Mouse (Mus musculus) spleen, adult 2 months (tissue): ENCODE measurements around the gene Hist3h2ba. TPM values are rescaled to one million over a fixed set of nuclear protein-coding genes. Genes with fewer than 3 reads are reported as not detected.

Source experiments
- DNase-seq, 2 experiments: peaks; one replicate each; pipeline versions ENCODE4 v3.0.0 to v3.0.0-alpha.2; 2012 to 2021; ENCODE audit warnings: low spot score in 2 of 2, low read depth in 1 of 2
- H3K27ac ChIP-seq: fragments of 200-500 bp; 2 replicates; pipeline ENCODE4 v1.5.1; 2012; ENCODE audit warnings: low read length, inconsistent platforms; ENCODE audit not compliant: insufficient read depth
- H3K27me3 ChIP-seq: fragments of 200-500 bp; 2 replicates; pipeline ENCODE4 v1.6.1; 2012; ENCODE audit warnings: mild to moderate bottlenecking, moderate library complexity, low read length, inconsistent platforms; ENCODE audit not compliant: control insufficient read depth, insufficient read depth
- H3K36me3 ChIP-seq: fragments of 200-500 bp; 2 replicates; pipeline ENCODE4 v1.6.1; 2012; ENCODE audit warnings: mild to moderate bottlenecking, low read length, inconsistent platforms; ENCODE audit not compliant: control insufficient read depth, insufficient read depth
- H3K4me1 ChIP-seq: fragments of 200-500 bp; 2 replicates; pipeline ENCODE4 v1.6.1; 2011; ENCODE audit warnings: inconsistent platforms; ENCODE audit not compliant: control insufficient read depth, insufficient read depth, insufficient read length
- H3K4me3 ChIP-seq: fragments of 200-500 bp; 2 replicates; pipeline ENCODE4 v1.5.1; 2011; ENCODE audit warnings: mild to moderate bottlenecking, inconsistent platforms; ENCODE audit not compliant: insufficient read depth, insufficient read length; ENCODE audit errors: extremely low read depth
- CTCF ChIP-seq: fragments of 200-500 bp; IDR thresholded peaks from 2 replicates; pipeline ENCODE4 v1.5.1; 2011; ENCODE audit warnings: mild to moderate bottlenecking, inconsistent platforms; ENCODE audit not compliant: insufficient read depth, insufficient read length, insufficient replicate concordance; ENCODE audit errors: extremely low read depth
- POLR2A ChIP-seq: fragments of 200-500 bp; IDR thresholded peaks from 2 replicates; pipeline ENCODE4 v1.6.1; 2011; ENCODE audit warnings: low read depth, low read length, inconsistent platforms
- WGBS: fragments of 180-500 bp; shearing (Covaris S2); methylation state at CpG from one replicate; pipeline ENCODE4 v1.1.7; 2018; 5-methylcytosine and 5-hydroxymethylcytosine counted together
- polyA plus RNA-seq: library from polyadenylated mRNA; depleted of rRNA; stranded (reverse); fragments of >200 nt; gene quantifications from 2 replicates; pipeline ENCODE4 v1.2.3, GENCODE M21; 2012

The Hist3h2ba gene
- polyA plus RNA-seq, 1 experiment, result 13.2 TPM

DNA sequence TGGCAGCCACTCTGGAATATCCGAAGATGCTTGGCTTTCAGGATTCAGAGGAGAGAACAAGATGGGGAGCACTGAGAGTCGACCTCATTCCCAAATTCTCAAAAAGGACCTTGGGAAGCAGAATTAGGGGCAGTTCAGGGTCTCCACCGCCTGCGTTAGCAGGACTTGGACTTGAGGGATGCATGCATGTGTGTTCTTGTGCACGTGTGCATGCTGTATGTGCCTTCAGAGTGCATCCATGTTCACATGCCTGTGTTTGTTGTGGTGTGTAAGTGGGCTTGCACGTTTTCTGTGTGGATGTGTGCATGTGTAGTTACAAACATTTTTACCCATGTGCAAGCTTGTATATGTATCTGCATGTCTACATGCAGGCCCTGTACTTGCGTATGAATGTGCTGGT lies 15.5 kb downstream of the Hist3h2ba start:
- no peak for TF ChIP-seq CTCF
- TF ChIP-seq POLR2A, result no peak
- no peak overlapping the region for H3K27ac ChIP-seq
- no peaks in the 10 kb centered on the region for H3K36me3 ChIP-seq
- no peaks in the 10 kb centered on the region for H3K27me3 ChIP-seq
- 91% methylated on average over 7 of the region's 7 CpGs for WGBS
- H3K4me3 ChIP-seq, result no peak overlapping the region
- H3K4me1 ChIP-seq, result peaks cover 4% of the 10 kb centered on the region; the same call in 1 of the 2 replicates
- no peak for DNase-seq

- WGBS, result 59% methylated on average over 12 of the region's 12 CpGs
- TF ChIP-seq CTCF, result no peak
- TF ChIP-seq POLR2A, result no peak
- Histone ChIP-seq H3K36me3 (no peaks in the 10 kb centered on the region), H3K27ac (no peak overlapping the region), H3K4me1 (no peaks in the 10 kb centered on the region), H3K4me3 (no peak overlapping the region), H3K27me3 (no peaks in the 10 kb centered on the region)
- DNase-seq, result no peak
Measured at GRCm38 (mm10) chr11:58965001-58965760, 16.5 kb downstream of the Hist3h2ba start.

- no peak for DNase-seq
Measured at GRCm38 (mm10) chr11:58967346-58967745, 18.6 kb downstream of the Hist3h2ba start.

DNA sequence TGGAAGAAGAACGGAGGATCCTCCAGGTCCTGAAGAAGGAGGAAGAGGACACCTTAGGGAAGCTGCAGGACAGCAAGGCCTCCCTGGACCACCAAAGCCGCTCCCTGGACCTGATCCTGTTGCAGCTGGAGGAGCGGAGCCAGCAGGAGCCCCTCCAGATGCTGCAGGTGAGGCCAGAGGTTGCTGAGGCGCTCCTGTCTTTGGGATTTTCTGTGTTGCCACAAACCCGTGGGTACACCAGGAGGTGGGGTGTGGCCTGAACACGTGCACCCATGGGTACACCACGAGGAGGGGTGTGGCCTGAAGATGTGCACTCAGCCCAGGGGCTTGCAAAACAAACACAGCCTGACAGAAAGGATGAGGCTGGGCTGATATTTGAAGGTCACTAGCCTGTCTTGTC lies 19.8 kb downstream of the Hist3h2ba start:
- WGBS, result 60% methylated on average over 7 of the region's 7 CpGs
- Histone ChIP-seq H3K27me3 (no peaks in the 10 kb centered on the region), H3K4me3 (no peak overlapping the region), H3K27ac (no peak overlapping the region), H3K36me3 (peaks cover 6% of the 10 kb centered on the region), H3K4me1 (no peaks in the 10 kb centered on the region)
- TF ChIP-seq POLR2A (no peak), CTCF (no peak)
- no peak for DNase-seq

More at GRCm38 (mm10) chr11:58967346-58967745, 18.6 kb downstream of the Hist3h2ba start:
- H3K4me1 ChIP-seq, result no peaks in the 10 kb centered on the region
- peaks cover 4% of the 10 kb centered on the region for H3K36me3 ChIP-seq
- H3K27ac ChIP-seq, result no peak overlapping the region
- no peak overlapping the region for H3K4me3 ChIP-seq
- TF ChIP-seq POLR2A (no peak), CTCF (no peak)
- WGBS, result 92% methylated on average over 1 of the region's 1 CpGs
- H3K27me3 ChIP-seq, result no peaks in the 10 kb centered on the region

- Histone ChIP-seq H3K36me3 (peaks cover 6% of the 10 kb centered on the region), H3K27ac (no peak overlapping the region), H3K27me3 (no peaks in the 10 kb centered on the region), H3K4me3 (no peak overlapping the region), H3K4me1 (no peaks in the 10 kb centered on the region)
- WGBS, result 89% methylated on average over 8 of the region's 8 CpGs
- TF ChIP-seq POLR2A (no peak), CTCF (no peak)
- DNase-seq, result no peak
Measured at GRCm38 (mm10) chr11:58969027-58969426, 20.3 kb downstream of the Hist3h2ba start.

- Histone ChIP-seq H3K4me1 (no peaks in the 10 kb centered on the region), H3K27ac (no peak overlapping the region), H3K4me3 (no peak overlapping the region), H3K27me3 (no peaks in the 10 kb centered on the region), H3K36me3 (peaks cover 6% of the 10 kb centered on the region)
- DNase-seq, result no peak
- WGBS, result 59% methylated on average over 6 of the region's 6 CpGs
- TF ChIP-seq POLR2A, result no peak
- no peak for TF ChIP-seq CTCF
Measured at GRCm38 (mm10) chr11:58969659-58970058, 20.9 kb downstream of the Hist3h2ba start.

DNA sequence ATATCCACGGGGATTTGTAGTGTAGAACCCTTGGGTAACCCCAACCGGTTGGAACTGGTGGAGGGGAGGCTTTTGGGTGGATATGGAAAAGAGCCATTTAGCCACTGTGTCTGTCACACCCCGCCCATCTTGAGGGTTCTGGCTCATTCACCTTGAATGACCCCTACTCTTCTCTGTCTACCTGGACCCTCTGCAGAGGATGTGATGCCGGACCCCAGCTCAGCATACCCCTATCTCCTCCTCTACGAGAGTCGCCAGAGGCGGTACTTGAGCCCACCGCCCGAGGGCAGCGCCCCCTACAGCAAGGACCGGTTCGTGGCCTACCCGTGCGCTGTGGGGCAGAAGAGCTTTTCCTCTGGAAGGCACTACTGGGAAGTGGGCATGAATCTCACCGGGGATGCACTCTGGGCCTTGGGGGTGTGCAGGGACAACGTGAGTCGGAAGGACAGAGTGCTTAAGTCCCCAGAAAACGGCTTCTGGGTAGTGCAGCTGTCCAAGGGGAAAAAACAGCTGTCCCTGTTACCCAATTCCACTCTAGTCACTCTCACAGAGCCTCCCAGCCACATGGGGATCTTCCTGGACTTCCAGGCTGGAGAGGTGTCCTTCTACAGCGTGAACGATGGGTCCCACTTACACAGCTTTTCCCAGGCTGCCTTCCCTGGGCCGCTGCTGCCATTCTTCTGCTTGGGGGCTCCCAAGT lies 22.3 kb downstream of the Hist3h2ba start:
- Histone ChIP-seq H3K4me1 (no peaks in the 10 kb centered on the region), H3K36me3 (peaks cover 6% of the 10 kb centered on the region), H3K27ac (no peak overlapping the region), H3K27me3 (no peaks in the 10 kb centered on the region), H3K4me3 (no peak overlapping the region)
- TF ChIP-seq POLR2A (no peak), CTCF (no peak)
- no peak for DNase-seq
- WGBS, result 94% methylated on average over 21 of the region's 21 CpGs
